Mouse (Mus musculus): Measurements from ENCODE around the gene Btbd3.
"Not testable (repeated sequence)": the region's sequence is repeated elsewhere in the genome, so short reads cannot be mapped to it uniquely, and the experiment has no call there.

Btbd3 gene

GRCm38 (mm10) chr2:138279641-138280040 is 23.3 kb downstream of the Btbd3 start:
- DNase-seq (ENCODE audit: low read depth) = no peak

- no peak for DNase-seq (ENCODE audit: low read depth)
Measured at GRCm38 (mm10) chr2:138280225-138280711, 23.9 kb downstream of the Btbd3 start.

- no peak for DNase-seq (ENCODE audit: low read depth)
Measured at GRCm38 (mm10) chr2:138281550-138282201, 25.3 kb downstream of the Btbd3 start.

DNA sequence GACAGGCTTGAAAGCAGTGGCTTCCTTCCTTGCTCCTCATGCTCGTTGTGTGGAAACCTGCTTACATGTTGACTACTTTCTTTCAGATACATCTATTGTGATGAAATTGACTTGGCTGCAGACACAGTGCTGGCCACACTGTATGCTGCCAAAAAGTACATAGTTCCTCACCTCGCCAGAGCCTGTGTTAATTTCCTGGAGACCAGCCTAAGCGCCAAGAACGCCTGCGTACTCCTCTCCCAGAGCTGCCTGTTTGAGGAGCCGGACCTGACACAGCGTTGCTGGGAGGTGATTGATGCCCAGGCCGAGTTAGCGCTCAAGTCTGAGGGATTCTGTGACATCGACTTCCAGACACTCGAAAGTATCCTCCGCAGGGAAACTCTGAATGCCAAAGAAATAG is 27.0 kb downstream of the Btbd3 start:
- DNase-seq (ENCODE audit: low read depth) = no peak

GRCm38 (mm10) chr2:138283856-138284255 is 27.5 kb downstream of the Btbd3 start:
- DNase-seq (ENCODE audit: low read depth) = no peak

DNA sequence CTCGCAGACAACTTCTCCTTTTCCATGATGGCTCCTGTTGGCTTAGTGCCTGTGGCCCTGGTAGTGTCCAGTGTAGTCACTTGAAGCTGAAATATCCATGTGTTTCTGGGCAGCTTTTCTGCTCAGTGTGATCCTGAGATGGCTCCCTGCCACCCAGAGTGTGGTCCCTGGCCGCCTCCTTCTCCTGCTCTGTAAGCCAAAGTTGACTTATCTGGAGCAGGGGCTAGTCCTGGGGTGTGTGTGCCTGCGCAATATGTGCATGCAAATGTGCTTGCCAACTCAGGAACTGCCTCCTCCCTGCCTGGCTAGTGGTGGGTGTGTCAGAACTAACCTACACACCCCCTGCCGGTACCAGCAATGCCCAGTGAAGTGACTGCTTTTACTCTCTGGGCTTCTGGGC is 29.4 kb downstream of the Btbd3 start:
- no peak for DNase-seq (ENCODE audit: low read depth)

DNA sequence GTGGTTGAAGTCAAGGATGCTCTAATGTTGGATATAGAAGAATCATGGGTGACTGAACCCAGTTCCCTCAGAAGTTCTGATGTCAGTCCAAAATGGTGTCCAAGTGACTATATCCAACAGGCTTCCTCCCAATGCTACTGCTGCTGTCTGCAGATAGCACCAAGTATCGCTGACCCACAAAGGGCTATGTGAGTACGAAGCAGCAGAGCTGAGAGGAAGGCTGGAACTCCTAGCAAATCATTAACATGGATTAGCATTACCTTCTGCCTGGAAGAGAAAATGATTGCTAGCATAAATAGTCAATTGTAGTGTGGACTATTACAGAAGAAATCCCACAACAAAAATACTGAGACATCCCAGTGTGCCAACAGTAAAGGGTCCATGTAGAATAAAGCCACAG is 33.8 kb downstream of the Btbd3 start:
- DNase-seq (ENCODE audit: low read depth) = no peak

DNA sequence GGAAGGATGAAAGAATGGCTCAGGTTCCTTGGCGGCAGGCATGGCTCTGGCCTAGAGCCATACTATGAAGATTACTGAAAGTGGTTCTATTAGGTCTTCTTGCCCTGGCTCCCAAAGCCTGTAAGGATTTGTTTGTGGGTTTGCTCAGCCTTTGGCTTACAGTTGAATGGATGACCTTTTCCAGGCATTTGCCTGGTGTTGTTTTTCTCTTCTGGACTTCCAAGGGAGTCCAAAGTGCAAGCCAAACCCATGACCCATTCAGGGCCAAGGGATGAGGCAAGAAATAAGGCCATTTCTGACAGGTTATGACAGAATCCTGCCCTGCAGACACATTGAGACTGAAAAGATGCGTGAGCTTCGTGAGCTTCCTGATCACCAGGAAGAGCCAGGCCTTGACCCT is 37.9 kb downstream of the Btbd3 start:
- no peak for DNase-seq (ENCODE audit: low read depth)

- no peak for DNase-seq (ENCODE audit: low read depth)
Measured at GRCm38 (mm10) chr2:138306236-138306635, 49.9 kb downstream of the Btbd3 start.

- no peak for DNase-seq (ENCODE audit: low read depth)
Measured at GRCm38 (mm10) chr2:138315644-138316043, 59.3 kb downstream of the Btbd3 start.

GRCm38 (mm10) chr2:138320408-138320807 is 64.0 kb downstream of the Btbd3 start:
- no peak for DNase-seq (ENCODE audit: low read depth)

DNA sequence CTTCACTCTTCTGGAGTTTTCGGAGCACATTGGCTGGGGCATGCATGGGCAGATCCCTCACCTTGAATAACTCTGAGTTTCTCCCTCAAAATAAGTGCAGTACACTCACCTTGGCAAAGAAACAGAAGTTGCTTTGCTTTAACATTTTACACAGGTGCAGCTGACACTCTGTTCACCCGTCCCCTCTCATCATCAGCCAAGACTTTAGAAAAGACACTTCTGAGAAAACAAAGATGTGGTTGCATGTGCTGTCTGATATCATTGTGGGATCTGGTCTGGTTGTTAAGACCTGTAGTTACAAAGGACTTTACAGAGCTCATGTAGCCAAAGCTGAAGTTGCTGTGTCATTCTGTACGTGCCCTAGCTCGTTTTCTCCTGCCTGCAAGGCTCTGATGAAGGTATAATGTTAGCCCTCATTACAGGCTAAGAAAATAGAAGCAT is 64.7 kb downstream of the Btbd3 start:
- DNase-seq (ENCODE audit: low read depth) = no peak

GRCm38 (mm10) chr2:138322270-138323114 is 66.1 kb downstream of the Btbd3 start:
- no peak for DNase-seq (ENCODE audit: low read depth)

DNA sequence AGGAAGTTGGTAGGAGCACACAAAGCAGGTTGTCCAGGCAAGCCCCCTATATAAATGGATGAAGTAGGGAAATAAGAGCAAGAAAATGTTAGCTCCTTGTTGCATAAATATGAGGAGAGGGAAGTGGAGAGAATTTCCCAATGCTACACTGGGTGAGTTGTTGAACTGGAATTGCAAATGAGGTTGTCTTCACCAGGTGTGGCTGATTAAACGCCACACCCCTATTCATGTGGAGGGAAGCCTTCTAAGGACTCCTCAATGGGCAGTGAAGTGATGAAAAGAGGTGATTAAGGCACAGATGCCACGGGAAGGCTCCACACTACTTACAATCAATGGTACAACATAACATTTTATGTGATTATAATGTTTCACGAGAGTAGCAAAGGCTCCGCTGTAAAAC is 70.0 kb downstream of the Btbd3 start:
- no peak for DNase-seq (ENCODE audit: low read depth)

- not testable (repeated sequence) for DNase-seq (ENCODE audit: low read depth)
Measured at GRCm38 (mm10) chr2:138334198-138334597, 77.8 kb downstream of the Btbd3 start.

DNA sequence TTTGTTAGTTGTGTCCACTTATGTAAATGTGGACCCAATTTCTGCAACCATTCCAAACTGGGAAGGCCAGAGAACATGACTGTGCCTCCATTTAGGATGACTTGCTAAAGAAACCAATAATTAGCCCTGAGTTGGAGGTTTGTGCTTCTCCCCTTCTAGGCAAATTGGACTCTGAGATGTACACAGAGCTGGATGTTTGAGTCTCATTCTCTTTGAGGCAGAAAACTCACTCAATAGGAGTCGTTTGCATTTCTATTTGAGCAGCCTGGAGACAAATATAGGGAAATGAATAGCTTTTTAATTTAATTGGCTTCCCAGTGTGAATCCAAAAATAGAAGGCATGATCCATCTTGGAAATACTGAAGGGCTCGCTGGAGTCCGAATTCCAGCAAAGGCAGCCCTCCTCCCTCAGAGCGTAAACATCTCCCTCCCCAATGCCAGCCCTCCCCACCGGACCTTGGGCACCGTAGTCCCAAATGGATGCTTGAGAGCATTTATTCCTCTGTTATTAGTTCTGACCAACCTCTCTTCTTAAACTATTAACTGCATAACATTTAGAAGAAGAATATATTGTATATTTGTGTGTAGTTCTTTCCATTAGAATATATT is 81.6 kb downstream of the Btbd3 start:
- no peak for DNase-seq (ENCODE audit: low read depth)

- no peak for DNase-seq (ENCODE audit: low read depth)
Measured at GRCm38 (mm10) chr2:138338524-138338923, 82.2 kb downstream of the Btbd3 start.

- no peak for DNase-seq (ENCODE audit: low read depth)
Measured at GRCm38 (mm10) chr2:138355366-138355765, 99.0 kb downstream of the Btbd3 start.

- DNase-seq (ENCODE audit: low read depth) = no peak
Measured at GRCm38 (mm10) chr2:138362474-138362873, 106.1 kb downstream of the Btbd3 start.

DNA sequence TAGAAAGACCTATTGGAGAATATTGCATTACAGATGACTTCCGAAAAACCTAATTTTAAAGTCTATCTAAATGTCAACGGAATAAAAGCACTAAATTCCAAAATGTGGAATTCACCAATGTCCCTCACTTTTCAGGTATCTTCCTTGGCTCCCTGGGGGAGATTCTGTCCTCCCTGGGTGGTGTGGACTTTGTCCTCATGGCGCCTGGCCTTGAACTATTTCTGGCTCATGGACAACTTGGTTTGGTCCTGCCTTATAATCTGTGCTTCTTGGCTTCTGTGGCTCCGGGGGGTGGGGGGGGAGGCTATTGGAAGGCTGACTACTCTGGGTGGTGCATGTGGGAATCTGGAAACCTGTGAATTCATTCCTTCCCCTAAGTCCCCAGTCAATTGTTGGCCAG is 109.0 kb downstream of the Btbd3 start:
- DNase-seq (ENCODE audit: low read depth) = no peak

DNA sequence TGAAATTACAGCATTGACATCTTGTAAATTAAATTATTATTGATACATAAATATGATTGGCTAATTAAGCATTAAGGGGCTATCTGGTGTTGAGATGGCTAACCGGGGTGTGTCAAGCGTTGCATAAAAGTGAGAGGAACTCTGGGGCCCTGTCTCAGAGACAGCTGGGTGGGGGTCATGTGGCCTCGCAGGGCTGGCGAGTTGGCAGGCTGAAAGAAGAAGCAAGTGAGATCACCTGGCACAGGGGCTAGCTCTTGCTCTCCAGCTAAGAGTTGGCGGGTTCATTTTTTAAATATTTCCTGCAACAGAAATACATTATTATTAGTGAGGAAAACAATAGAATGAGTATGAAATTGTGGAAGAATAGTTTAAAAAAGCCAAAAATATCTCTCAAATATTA is 118.2 kb downstream of the Btbd3 start:
- DNase-seq (ENCODE audit: low read depth) = no peak

DNA sequence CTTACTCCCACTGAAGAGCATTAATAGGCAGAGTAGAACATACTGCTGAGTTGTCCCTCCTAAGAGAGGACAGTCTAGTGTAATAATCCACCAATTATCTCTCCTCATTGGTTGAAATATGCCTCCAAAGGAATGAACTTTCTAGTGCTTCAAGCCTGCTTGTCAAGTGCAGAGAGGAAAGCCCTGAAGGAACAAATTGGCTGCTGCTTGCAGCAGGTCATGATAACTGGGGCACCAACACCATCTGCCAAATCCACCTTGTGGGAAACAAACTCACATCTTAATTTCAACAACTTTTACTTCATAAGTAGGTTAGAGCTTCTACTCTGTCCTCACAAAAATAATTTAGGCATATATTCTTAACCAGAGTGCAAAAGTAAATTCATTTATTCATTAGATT is 122.5 kb downstream of the Btbd3 start:
- no peak for DNase-seq (ENCODE audit: low read depth)

DNA sequence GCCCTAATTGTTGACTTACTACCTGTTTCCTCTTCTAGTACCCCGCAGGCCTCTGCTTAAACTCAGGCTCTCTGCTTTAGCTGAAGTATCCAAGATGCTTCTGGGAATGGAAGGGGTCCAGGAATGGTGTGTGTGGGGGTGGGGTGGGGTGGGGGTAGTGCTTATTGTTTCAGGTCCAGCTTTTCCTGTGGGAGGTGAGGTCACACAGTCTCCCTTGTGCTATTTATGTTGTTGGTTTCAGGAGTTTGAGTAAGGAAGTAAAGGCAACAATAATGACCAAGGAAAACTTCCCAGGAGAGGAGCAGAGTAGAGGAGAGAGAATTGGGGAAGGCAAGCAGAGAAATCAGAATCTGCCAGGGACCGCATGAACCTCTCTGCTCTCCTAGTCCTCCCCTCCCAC is 128.4 kb downstream of the Btbd3 start:
- no peak for DNase-seq (ENCODE audit: low read depth)

Data from c-Kit-positive CD71-negative TER-119-negative erythroid progenitor cells, embryonic 14.5 days (primary cell).